Mouse (Mus musculus) thymus, adult 2 months (tissue): Measurements from ENCODE around the gene Dbn1. TPM values are rescaled to one million over a fixed set of nuclear protein-coding genes. Genes with fewer than 3 reads are reported as not detected.
"Not testable (repeated sequence)": the region's sequence is repeated elsewhere in the genome, so short reads cannot be mapped to it uniquely, and the experiment has no call there.

Experiments
- DNase-seq: peaks from one replicate; pipeline ENCODE4 v3.0.0; 2021
- H3K27ac ChIP-seq: fragments of 200-500 bp; 2 replicates; pipeline ENCODE4 v1.5.1; 2012; ENCODE audit warnings: low read length, control low read depth; ENCODE audit not compliant: control insufficient read depth, insufficient read depth
- H3K27me3 ChIP-seq: fragments of 200-500 bp; 2 replicates; pipeline ENCODE4 v1.6.1; 2012; ENCODE audit warnings: mild to moderate bottlenecking, low read length, moderate library complexity, mixed read lengths; ENCODE audit not compliant: control insufficient read depth, insufficient read depth
- H3K36me3 ChIP-seq: fragments of 200-500 bp; 2 replicates; pipeline ENCODE4 v1.6.1; 2012; ENCODE audit warnings: mild to moderate bottlenecking, low read length, moderate library complexity; ENCODE audit not compliant: control insufficient read depth, insufficient read depth
- H3K4me1 ChIP-seq: fragments of 200-500 bp; replicated peaks from 2 replicates; pipeline ENCODE4 v1.6.1; 2012; ENCODE audit warnings: low read length; ENCODE audit not compliant: control insufficient read depth, insufficient read depth
- H3K4me3 ChIP-seq: fragments of 200-500 bp; 2 replicates; pipeline ENCODE4 v1.5.1; 2012; ENCODE audit warnings: mild to moderate bottlenecking, low read length, control low read depth, moderate library complexity; ENCODE audit not compliant: control insufficient read depth, insufficient read depth
- CTCF ChIP-seq: fragments of 200-500 bp; IDR thresholded peaks from 2 replicates; pipeline ENCODE4 v1.5.1; 2012; ENCODE audit warnings: mild to moderate bottlenecking, control low read depth, low read length, moderate library complexity, borderline replicate concordance; ENCODE audit not compliant: control insufficient read depth, poor library complexity, insufficient read depth; ENCODE audit errors: extremely low read depth
- POLR2A ChIP-seq: fragments of 200-500 bp; IDR thresholded peaks from 2 replicates; pipeline ENCODE4 v1.6.1; 2012; ENCODE audit warnings: mild to moderate bottlenecking, low read length, control low read depth, moderate library complexity; ENCODE audit not compliant: control insufficient read depth, poor library complexity, insufficient read depth; ENCODE audit errors: extremely low read depth
- WGBS: fragments of 180-500 bp; shearing (Covaris S2); methylation state at CpG from one replicate; pipeline ENCODE4 v1.1.7; 2018; 5-methylcytosine and 5-hydroxymethylcytosine counted together
- polyA plus RNA-seq: library from polyadenylated mRNA; depleted of rRNA; stranded (reverse); fragments of >200 nt; gene quantifications from 2 replicates; pipeline ENCODE4 v1.2.3, GENCODE M21; 2012

Gene Dbn1
- polyA plus RNA-seq, 1 experiment: 9.8 TPM

DNA sequence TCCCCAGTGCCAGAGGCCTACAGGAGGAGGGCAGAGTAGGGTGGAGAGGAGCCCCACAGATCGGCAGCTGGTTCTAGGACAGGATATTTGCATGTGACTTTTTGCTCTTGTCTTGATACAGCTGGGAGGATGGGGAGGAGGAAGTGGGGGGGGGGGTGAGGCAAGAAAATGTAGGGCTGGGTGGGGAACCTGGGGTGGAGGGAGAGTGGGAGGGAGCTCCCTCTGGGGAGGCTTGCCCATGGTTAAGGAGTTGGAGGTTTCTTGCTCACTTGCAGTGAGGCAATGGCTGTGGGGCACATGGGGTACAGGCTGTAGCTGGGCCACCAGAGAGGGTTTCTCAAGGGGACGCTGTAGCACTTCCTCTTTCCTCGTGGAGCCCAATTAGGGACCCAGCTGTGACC lies 40.4 kb downstream of the Dbn1 start:
- H3K4me1 ChIP-seq: peaks cover 57% of the 10 kb centered on the region
- no peaks in the 10 kb centered on the region for H3K27me3 ChIP-seq
- DNase-seq: peak; percentile 69
- no peak for TF ChIP-seq POLR2A
- no peak for TF ChIP-seq CTCF
- peaks cover 27% of the 10 kb centered on the region for H3K36me3 ChIP-seq
- peak overlapping the region; percentile 19 for H3K4me3 ChIP-seq
- peak overlapping the region; percentile 97 for H3K27ac ChIP-seq
- 5% methylated on average over 3 of the region's 3 CpGs for WGBS

DNA sequence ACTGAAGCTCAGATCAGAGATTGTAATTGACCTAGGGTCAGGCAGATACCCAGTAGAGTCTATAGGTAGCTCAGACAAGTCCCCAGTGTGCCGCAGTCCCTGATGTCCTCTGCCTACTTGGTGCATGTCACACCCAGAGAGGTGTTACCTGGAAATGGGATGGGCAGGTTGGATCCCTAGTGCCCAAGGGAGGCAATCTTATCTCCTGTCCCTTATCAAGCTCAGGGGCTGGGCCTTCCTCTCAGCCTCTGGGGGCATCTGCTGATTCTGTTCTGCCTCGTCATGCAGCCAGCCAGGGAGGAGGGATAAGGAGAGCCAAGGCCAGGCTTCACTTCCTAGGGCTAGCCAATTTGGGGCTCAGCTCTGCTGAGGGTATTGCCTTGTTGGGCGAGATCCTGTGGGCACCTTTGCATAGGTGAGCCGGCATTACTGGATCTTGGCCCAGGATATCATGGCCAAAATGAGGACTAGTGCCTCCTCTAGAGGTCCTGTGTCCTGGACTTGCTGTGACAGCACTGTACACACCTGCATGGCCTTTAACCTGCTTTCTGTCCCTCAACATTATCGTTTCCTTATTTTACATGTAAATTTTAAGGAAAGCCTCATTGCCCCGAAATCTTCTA lies 41.3 kb downstream of the Dbn1 start:
- H3K36me3 ChIP-seq: peaks cover 17% of the 10 kb centered on the region
- H3K27me3 ChIP-seq: no peaks in the 10 kb centered on the region
- DNase-seq: no peak
- peak overlapping the region; percentile 97 for H3K27ac ChIP-seq
- no peak for TF ChIP-seq CTCF
- TF ChIP-seq POLR2A: no peak
- H3K4me3 ChIP-seq: peak overlapping the region; percentile 64
- H3K4me1 ChIP-seq: peaks cover 57% of the 10 kb centered on the region
- 62% methylated on average over 6 of the region's 6 CpGs for WGBS

DNA sequence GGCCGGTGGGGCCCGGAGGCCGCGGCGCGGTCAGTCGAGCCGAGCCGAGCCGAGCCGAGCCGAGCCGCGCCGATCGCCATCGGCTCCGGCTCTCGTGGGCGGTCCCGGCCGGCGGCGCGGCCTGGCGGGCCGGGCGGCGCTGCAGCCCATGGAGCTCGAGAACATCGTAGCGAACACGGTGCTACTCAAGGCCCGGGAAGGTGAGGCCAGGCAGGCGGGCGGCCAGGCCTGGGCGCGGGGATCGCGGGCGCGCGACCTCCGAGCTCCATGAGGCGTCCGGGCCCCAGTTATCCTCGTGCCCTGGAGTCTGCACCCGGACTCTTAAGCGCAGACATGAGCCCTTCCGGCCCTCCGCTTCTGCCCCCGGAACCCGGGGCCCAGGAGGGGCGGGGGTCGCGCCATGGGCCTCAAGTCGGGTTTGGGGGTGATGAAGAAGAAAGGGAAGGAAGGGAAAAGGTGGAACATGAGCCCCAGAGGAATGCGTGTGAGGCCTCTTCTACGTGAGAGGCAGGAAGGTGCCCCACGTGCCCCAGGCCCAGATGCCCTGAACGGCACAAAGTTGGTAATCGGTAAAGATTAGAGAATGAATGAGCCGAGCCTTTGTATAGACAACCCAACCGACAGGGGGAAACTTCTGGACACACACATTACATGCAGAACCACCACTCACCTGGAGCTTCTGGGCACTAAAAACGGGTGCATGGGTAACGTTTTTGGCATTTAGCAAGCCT lies 42.4 kb downstream of the Dbn1 start:
- peaks cover 54% of the 10 kb centered on the region for H3K4me1 ChIP-seq
- H3K4me3 ChIP-seq: peak overlapping the region; percentile 64
- peak overlapping the region; percentile 52 for H3K27ac ChIP-seq
- H3K27me3 ChIP-seq: no peaks in the 10 kb centered on the region
- peaks cover 7% of the 10 kb centered on the region for H3K36me3 ChIP-seq
- 3% methylated on average over 65 of the region's 66 CpGs for WGBS
- TF ChIP-seq POLR2A (no peak), CTCF (0 out of 2 replicates have a peak, but pooled peaks have one; percentile 35)
- peak; percentile 57 for DNase-seq

DNA sequence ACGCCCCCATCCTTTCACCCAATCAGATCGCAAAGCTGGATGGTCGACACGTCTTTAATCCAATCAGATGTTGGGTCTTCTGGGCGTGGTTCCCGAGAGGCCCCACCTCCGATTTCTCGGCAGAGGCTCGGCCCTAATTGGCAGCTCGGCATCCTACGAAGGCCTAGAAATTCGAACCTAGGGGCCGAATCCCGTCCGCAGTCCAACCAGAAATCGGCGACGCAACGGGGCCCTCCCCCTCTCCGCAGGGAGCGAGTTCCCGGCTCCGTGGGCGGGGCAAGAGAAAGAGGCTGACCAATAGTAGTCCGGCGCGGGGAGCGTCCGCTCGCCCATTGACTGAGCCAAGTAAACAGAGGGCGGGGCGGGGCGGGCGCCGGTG lies 43.0 kb downstream of the Dbn1 start, which contains the start of gene Grk6:
Grk6 (plus strand) TSS at position 136 of the 379 bp plus-strand sequence.
- no peak; the same call in 1 of the 2 replicates for TF ChIP-seq POLR2A
- TF ChIP-seq CTCF: no peak
- Histone ChIP-seq H3K36me3 (peaks cover under 1% of the 10 kb centered on the region), H3K27ac (peak within 1 kb of the TSS; percentile 95), H3K4me3 (peak within 1 kb of the TSS; percentile 64), H3K27me3 (no peaks in the 10 kb centered on the region), H3K4me1 (peaks cover 48% of the 10 kb centered on the region)
- WGBS: under 1% methylated on average over 35 of the region's 35 CpGs
- peak; percentile 98 for DNase-seq

DNA sequence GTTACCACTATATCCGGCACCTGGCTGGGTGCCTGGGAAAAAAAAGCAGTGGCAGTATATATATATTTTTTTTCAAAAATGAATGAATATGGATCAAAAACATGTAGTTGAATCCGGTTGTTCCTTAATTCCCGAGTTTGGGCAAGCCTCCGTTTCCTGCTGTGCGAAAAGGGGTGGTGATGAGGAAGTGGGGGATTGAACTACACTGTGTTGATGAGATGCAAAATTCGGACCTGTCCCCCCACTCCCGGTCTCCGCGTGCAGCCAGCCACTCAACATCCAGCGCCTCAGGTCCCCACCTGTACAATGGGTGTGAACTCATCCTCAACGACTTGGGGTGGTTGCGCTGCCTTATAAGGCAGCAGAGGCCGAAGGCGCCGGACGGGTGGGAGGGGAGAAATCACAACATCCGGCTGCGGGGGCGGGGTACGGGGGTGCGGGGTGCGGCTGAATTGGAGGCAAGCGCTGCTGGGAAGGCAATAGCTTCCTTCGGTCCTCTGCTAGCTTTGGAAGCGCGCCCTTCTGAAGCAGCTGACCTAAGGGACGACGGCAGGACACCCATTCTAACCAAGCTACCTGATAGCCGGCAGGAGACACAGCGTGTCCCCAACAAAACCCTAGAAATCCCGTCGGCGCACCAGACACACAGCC lies 43.5 kb downstream of the Dbn1 start:
- peak; percentile 88 for DNase-seq
- no peak for TF ChIP-seq POLR2A
- TF ChIP-seq CTCF: no peak
- Histone ChIP-seq H3K4me3 (peak overlapping the region; percentile 53), H3K27me3 (no peaks in the 10 kb centered on the region), H3K4me1 (peaks cover 43% of the 10 kb centered on the region), H3K36me3 (no peaks in the 10 kb centered on the region), H3K27ac (peak overlapping the region; percentile 95)
- WGBS: under 1% methylated on average over 31 of the region's 33 CpGs

DNA sequence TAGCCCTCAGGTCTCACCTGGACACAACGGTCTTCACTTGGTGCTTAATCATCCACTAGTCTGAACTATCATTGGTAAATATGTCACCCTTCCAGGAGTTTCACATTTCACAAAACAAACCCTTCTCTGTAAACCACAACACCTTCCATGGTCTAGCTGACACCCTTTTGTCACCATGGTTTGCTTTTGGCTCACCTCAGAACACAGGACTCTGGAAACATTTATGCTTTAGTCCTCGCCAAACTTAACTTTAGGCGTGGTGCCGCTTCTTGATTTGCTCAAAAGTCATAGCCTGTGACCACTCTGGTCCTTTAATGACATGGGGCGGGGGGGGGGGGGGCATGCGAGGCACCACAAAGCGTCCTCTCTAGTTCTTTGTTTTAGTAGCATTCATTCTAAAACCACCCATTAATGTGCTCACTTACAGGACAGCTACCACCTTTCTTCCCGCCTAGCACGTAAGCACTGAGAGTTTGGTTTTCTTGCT lies 44.1 kb downstream of the Dbn1 start:
- Histone ChIP-seq H3K36me3 (no peaks in the 10 kb centered on the region), H3K27ac (peak overlapping the region; percentile 95), H3K4me1 (peaks cover 37% of the 10 kb centered on the region), H3K4me3 (no peak overlapping the region), H3K27me3 (no peaks in the 10 kb centered on the region)
- no peak for TF ChIP-seq CTCF
- TF ChIP-seq POLR2A: no peak
- WGBS: 13% methylated on average over 9 of the region's 9 CpGs
- no peak for DNase-seq

DNA sequence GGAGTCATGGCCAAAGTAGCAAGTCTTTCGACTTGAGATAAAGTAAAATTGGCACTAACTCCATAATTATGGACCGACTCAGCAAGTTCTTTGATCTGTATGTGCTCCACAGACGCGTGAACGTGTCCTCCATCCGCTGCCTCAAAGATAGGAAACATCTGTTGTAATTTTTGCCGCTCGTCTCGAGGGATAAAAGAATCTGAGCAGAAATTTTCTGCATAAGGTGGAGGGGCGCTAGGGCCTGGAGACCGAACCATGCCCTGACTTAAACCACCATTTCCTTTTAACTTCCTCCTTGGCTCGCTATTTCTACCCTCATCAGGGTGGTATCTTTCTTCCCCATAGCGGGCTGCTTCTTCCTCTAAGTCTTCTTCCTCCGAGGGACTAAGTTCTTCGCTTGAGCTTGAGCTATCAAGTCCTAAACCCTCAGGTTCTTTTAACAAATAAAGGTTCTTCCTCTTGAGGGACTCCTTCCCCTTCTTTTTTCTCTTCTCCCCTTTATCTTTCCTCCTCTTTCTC lies 50.7 kb downstream of the Dbn1 start:
- DNase-seq, H3K27me3 ChIP-seq, H3K36me3 ChIP-seq, H3K27ac ChIP-seq, H3K4me3 ChIP-seq: not testable (repeated sequence)
- peaks cover 12% of the 10 kb centered on the region for H3K4me1 ChIP-seq
- 19% methylated on average over 15 of the region's 15 CpGs for WGBS
